Mouse (Mus musculus): ENCODE data around the gene Ppm1n. TPM values are rescaled to one million over a fixed set of nuclear protein-coding genes. Genes with fewer than 3 reads are reported as not detected.

Ppm1n gene
- polyA plus RNA-seq, 1 experiment from 2014 or later, result not detected

- Histone ChIP-seq H3K27me3 (ENCODE audit: control insufficient read depth, insufficient read depth, low read length) (peaks cover 50% of the 10 kb centered on the region), H3K9ac (ENCODE audit: low read depth, low read length) (no peak overlapping the region), H3K36me3 (ENCODE audit: control insufficient read depth, insufficient read depth, low read length) (no peaks in the 10 kb centered on the region), H3K27ac (ENCODE audit: low read depth, low read length) (no peak overlapping the region), H3K4me2 (replicated peaks; ENCODE audit: low read depth, low read length) (peak overlapping the region; percentile 44), H3K9me3 (ENCODE audit: control insufficient read depth, low read length) (no peaks in the 10 kb centered on the region), H3K4me3 (ENCODE audit: low read length) (peak overlapping the region; percentile 29), H3K4me1 (ENCODE audit: control insufficient read depth, insufficient read depth, low read length) (peaks cover 9% of the 10 kb centered on the region; the same call in 1 of the 2 replicates)
- no peak for ATAC-seq (ENCODE audit: low FRiP score, low TSS enrichment)
- 5% methylated on average over 34 of the region's 34 CpGs for WGBS
Observed at GRCm38 (mm10) chr7:19279052-19279451, 812 bp downstream of the Ppm1n start.

- Histone ChIP-seq H3K36me3 (ENCODE audit: control insufficient read depth, insufficient read depth, low read length) (no peaks in the 10 kb centered on the region), H3K4me1 (ENCODE audit: control insufficient read depth, insufficient read depth, low read length) (peaks cover 7% of the 10 kb centered on the region; the same call in 1 of the 2 replicates), H3K9me3 (ENCODE audit: control insufficient read depth, low read length) (no peaks in the 10 kb centered on the region), H3K27me3 (ENCODE audit: control insufficient read depth, insufficient read depth, low read length) (peaks cover 38% of the 10 kb centered on the region), H3K4me2 (replicated peaks; ENCODE audit: low read depth, low read length) (no peak overlapping the region), H3K27ac (ENCODE audit: low read depth, low read length) (no peak overlapping the region), H3K9ac (ENCODE audit: low read depth, low read length) (no peak overlapping the region), H3K4me3 (ENCODE audit: low read length) (no peak overlapping the region)
- WGBS, result 61% methylated on average over 4 of the region's 4 CpGs
- ATAC-seq (ENCODE audit: low FRiP score, low TSS enrichment), result no peak
Observed at GRCm38 (mm10) chr7:19276253-19276652, 3.6 kb downstream of the Ppm1n start.

- Histone ChIP-seq H3K36me3 (ENCODE audit: control insufficient read depth, insufficient read depth, low read length) (peaks cover 2% of the 10 kb centered on the region; the same call in 1 of the 2 replicates), H3K27me3 (ENCODE audit: control insufficient read depth, insufficient read depth, low read length) (0 out of 2 replicates have a peak, but pooled peaks cover under 1% of the 10 kb centered on the region), H3K4me2 (replicated peaks; ENCODE audit: low read depth, low read length) (peak overlapping the region; percentile 96), H3K4me1 (ENCODE audit: control insufficient read depth, insufficient read depth, low read length) (peaks cover 20% of the 10 kb centered on the region), H3K27ac (ENCODE audit: low read depth, low read length) (peak overlapping the region; percentile 96), H3K4me3 (ENCODE audit: low read length) (peak overlapping the region; percentile 97), H3K9ac (ENCODE audit: low read depth, low read length) (peak overlapping the region; percentile 94), H3K9me3 (ENCODE audit: control insufficient read depth, low read length) (no peaks in the 10 kb centered on the region)
- WGBS, result 1% methylated on average over 36 of the region's 36 CpGs
- peak; percentile 67 for ATAC-seq (ENCODE audit: low FRiP score, low TSS enrichment)
Observed at GRCm38 (mm10) chr7:19272173-19272764, 7.6 kb downstream of the Ppm1n start.

GRCm38 (mm10) chr7:19271238-19272172, 8.4 kb downstream of the Ppm1n start, which contains the start of gene Vasp:
Gene Vasp (minus strand): TSS chr7:19271817.
- H3K27ac ChIP-seq (ENCODE audit: low read depth, low read length), result peak within 1 kb of the TSS; percentile 96
- peak within 1 kb of the TSS; percentile 96 for H3K4me2 ChIP-seq (replicated peaks; ENCODE audit: low read depth, low read length)
- H3K4me3 ChIP-seq (ENCODE audit: low read length), result peak within 1 kb of the TSS; percentile 97
- H3K9me3 ChIP-seq (ENCODE audit: control insufficient read depth, low read length), result no peaks in the 10 kb centered on the region
- peak; percentile 68 for ATAC-seq (ENCODE audit: low FRiP score, low TSS enrichment)
- H3K9ac ChIP-seq (ENCODE audit: low read depth, low read length), result peak within 1 kb of the TSS; percentile 94
- no peaks in the 10 kb centered on the region for H3K27me3 ChIP-seq (ENCODE audit: control insufficient read depth, insufficient read depth, low read length)
- peaks cover 20% of the 10 kb centered on the region for H3K4me1 ChIP-seq (ENCODE audit: control insufficient read depth, insufficient read depth, low read length)
- peaks cover 4% of the 10 kb centered on the region; the same call in 1 of the 2 replicates for H3K36me3 ChIP-seq (ENCODE audit: control insufficient read depth, insufficient read depth, low read length)
- under 1% methylated on average over 61 of the region's 62 CpGs for WGBS

- H3K9ac ChIP-seq (ENCODE audit: low read depth, low read length), result peak overlapping the region; percentile 94
- under 1% methylated on average over 20 of the region's 21 CpGs for WGBS
Observed at GRCm38 (mm10) chr7:19270509-19271237, 9.2 kb downstream of the Ppm1n start.

DNA sequence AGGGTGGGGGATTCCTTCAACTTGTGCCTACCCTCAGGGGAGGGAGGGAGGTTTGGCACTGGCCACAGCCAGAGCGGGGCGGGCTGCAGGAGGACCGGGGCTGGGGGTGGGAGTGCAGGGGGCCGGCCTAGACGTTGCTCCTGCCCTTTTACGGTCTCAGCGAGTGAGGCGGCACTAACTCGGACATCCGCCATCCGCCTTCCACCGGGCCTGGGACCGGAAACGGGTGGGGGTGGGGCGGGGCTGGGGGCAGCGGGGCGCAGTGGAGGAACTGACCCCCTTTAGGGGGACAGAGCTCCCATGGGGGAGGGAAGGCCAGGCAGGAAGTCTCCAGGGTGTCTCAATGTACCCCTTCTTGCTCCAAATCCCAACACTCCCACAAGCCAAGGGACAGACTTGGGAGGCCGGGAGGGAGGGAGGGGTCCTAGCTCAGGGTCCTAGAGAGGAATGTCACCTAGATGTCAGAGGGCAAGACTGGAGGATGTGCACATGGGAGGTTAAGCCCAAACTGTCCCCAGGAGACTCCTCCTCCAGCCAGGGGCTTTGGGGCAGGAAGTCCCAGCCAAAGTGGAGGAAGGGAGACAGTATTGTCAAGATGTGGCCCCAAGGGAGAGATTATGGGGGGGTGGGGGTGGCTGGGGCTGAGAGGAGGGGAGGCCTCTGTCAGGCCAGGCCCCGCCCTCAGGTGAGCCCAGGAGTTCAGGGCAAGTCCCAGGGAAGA, 10.0 kb downstream of the Ppm1n start:
- Histone ChIP-seq H3K36me3 (ENCODE audit: control insufficient read depth, insufficient read depth, low read length) (peaks cover 9% of the 10 kb centered on the region), H3K4me1 (ENCODE audit: control insufficient read depth, insufficient read depth, low read length) (peaks cover 20% of the 10 kb centered on the region), H3K9ac (ENCODE audit: low read depth, low read length) (peak overlapping the region; percentile 94), H3K4me3 (ENCODE audit: low read length) (peak overlapping the region; percentile 97), H3K4me2 (replicated peaks; ENCODE audit: low read depth, low read length) (peak overlapping the region; percentile 96), H3K27ac (ENCODE audit: low read depth, low read length) (peak overlapping the region; percentile 96), H3K27me3 (ENCODE audit: control insufficient read depth, insufficient read depth, low read length) (no peaks in the 10 kb centered on the region), H3K9me3 (ENCODE audit: control insufficient read depth, low read length) (no peaks in the 10 kb centered on the region)
- WGBS, result 1% methylated on average over 18 of the region's 19 CpGs
- ATAC-seq (ENCODE audit: low FRiP score, low TSS enrichment), result peak; percentile 53

More at GRCm38 (mm10) chr7:19270509-19271237, 9.2 kb downstream of the Ppm1n start:
- H3K9me3 ChIP-seq (ENCODE audit: control insufficient read depth, low read length), result no peaks in the 10 kb centered on the region
- H3K36me3 ChIP-seq (ENCODE audit: control insufficient read depth, insufficient read depth, low read length), result peaks cover 8% of the 10 kb centered on the region
- H3K4me2 ChIP-seq (replicated peaks; ENCODE audit: low read depth, low read length), result peak overlapping the region; percentile 96
- H3K4me3 ChIP-seq (ENCODE audit: low read length), result peak overlapping the region; percentile 97
- peaks cover 20% of the 10 kb centered on the region for H3K4me1 ChIP-seq (ENCODE audit: control insufficient read depth, insufficient read depth, low read length)
- no peak for ATAC-seq (ENCODE audit: low FRiP score, low TSS enrichment)
- peak overlapping the region; percentile 96 for H3K27ac ChIP-seq (ENCODE audit: low read depth, low read length)
- no peaks in the 10 kb centered on the region for H3K27me3 ChIP-seq (ENCODE audit: control insufficient read depth, insufficient read depth, low read length)

DNA sequence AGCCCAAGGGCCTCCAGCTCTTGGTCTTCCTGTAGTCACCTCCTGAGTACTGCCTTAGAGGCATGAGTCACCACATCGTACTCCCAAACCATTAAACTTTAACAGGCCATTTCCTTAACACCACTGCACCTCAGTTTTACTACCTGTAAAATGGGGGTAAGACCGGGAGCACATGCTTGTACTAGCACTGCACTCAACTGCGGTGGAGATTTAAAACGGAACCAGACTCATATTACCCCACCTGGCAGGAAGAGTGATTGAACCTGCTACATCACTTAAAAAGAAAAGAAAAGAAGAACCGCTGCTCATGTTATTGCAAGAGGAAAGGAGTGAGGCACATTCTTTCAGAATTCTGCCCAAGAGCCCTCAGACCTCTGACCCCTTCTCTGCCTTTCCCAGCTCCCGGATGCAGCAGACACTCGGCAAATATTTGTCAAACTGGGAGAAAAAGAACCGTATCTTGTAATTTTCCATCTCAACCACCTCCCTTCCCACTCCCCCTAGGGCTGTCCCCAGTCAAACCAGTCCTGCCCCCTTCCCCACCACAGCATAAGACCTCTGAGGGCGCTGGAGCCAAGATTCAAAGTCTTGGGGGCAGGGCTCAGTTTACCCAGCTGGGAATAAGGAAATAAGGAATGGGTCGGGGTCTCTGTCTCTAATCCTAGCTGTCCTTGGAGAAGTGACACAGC, 10.7 kb downstream of the Ppm1n start:
- peak overlapping the region; percentile 96 for H3K27ac ChIP-seq (ENCODE audit: low read depth, low read length)
- H3K36me3 ChIP-seq (ENCODE audit: control insufficient read depth, insufficient read depth, low read length), result peaks cover 16% of the 10 kb centered on the region
- H3K9ac ChIP-seq (ENCODE audit: low read depth, low read length), result peak overlapping the region; percentile 94
- H3K4me3 ChIP-seq (ENCODE audit: low read length), result peak overlapping the region; percentile 97
- WGBS, result 15% methylated on average over 10 of the region's 10 CpGs
- peak overlapping the region; percentile 96 for H3K4me2 ChIP-seq (replicated peaks; ENCODE audit: low read depth, low read length)
- ATAC-seq (ENCODE audit: low FRiP score, low TSS enrichment), result peak; percentile 1; the same call in 1 of the 2 replicates
- H3K9me3 ChIP-seq (ENCODE audit: control insufficient read depth, low read length), result no peaks in the 10 kb centered on the region
- peaks cover 20% of the 10 kb centered on the region for H3K4me1 ChIP-seq (ENCODE audit: control insufficient read depth, insufficient read depth, low read length)
- no peaks in the 10 kb centered on the region for H3K27me3 ChIP-seq (ENCODE audit: control insufficient read depth, insufficient read depth, low read length)

DNA sequence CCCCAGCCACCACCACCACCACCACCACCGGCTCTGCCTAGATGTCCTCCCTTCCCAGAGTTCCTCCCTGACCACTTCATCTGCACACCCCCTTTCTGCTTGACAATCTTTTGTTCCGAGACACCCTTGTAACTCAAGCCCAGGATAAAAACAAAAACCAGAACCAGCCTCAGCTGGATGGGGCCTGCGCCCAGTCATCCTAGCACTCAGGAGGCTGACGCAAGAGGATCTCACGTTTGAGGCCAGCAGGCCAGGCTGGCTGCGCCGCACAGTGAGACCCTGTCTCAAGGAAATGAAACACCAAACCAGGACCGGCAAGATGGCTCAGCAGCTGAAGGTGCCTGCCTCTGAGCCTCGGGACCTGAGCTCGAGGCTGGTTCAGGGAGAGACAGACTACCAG, 12.8 kb downstream of the Ppm1n start:
- 63% methylated on average over 10 of the region's 10 CpGs for WGBS
- Histone ChIP-seq H3K4me1 (ENCODE audit: control insufficient read depth, insufficient read depth, low read length) (peaks cover 20% of the 10 kb centered on the region), H3K9me3 (ENCODE audit: control insufficient read depth, low read length) (no peaks in the 10 kb centered on the region), H3K27me3 (ENCODE audit: control insufficient read depth, insufficient read depth, low read length) (no peaks in the 10 kb centered on the region), H3K27ac (ENCODE audit: low read depth, low read length) (no peak overlapping the region), H3K4me2 (replicated peaks; ENCODE audit: low read depth, low read length) (no peak overlapping the region), H3K4me3 (ENCODE audit: low read length) (no peak overlapping the region), H3K36me3 (ENCODE audit: control insufficient read depth, insufficient read depth, low read length) (peaks cover 35% of the 10 kb centered on the region), H3K9ac (ENCODE audit: low read depth, low read length) (no peak overlapping the region)
- no peak for ATAC-seq (ENCODE audit: low FRiP score, low TSS enrichment)

Data from kidney, embryonic 14.5 days (tissue).